Mouse (Mus musculus) kidney, embryonic 16.5 days (tissue): ENCODE data around the gene Med12l. TPM values are rescaled to one million over a fixed set of nuclear protein-coding genes. Genes with fewer than 3 reads are reported as not detected.

ENCODE experiments used
- ATAC-seq: fragments of 200-750 bp; cut with Nextera tagmentation; 2 replicates; pipeline ENCODE4 v1.8.0; 2017; ENCODE audit warnings: moderate TSS enrichment; ENCODE audit not compliant: low FRiP score, low TSS enrichment
- H3K27ac ChIP-seq: fragments of 300-500 bp; sonication (generic); 2 replicates; pipeline ENCODE4 v1.5.1; 2014; ENCODE audit warnings: low read length
- H3K27me3 ChIP-seq: fragments of 300-500 bp; sonication (generic); 2 replicates; pipeline ENCODE4 v1.6.1; 2014; ENCODE audit warnings: low read length, control low read depth, mixed read lengths; ENCODE audit not compliant: insufficient read depth
- H3K36me3 ChIP-seq: fragments of 300-500 bp; sonication (generic); 2 replicates; pipeline ENCODE4 v1.6.1; 2014; ENCODE audit warnings: low read length, control low read depth, mixed read lengths; ENCODE audit not compliant: insufficient read depth
- H3K4me1 ChIP-seq: fragments of 300-500 bp; sonication (generic); 2 replicates; pipeline ENCODE4 v1.6.1; 2014; ENCODE audit warnings: low read length, control low read depth, mixed read lengths; ENCODE audit not compliant: insufficient read depth
- H3K4me2 ChIP-seq: fragments of 300-500 bp; sonication (generic); replicated peaks from 2 replicates; pipeline ENCODE4 v1.6.1; 2014; ENCODE audit warnings: low read depth, low read length
- H3K4me3 ChIP-seq: fragments of 300-500 bp; sonication (generic); 2 replicates; pipeline ENCODE4 v1.5.1; 2014; ENCODE audit warnings: mild to moderate bottlenecking, low read length
- H3K9ac ChIP-seq: fragments of 300-500 bp; sonication (generic); replicated peaks from 2 replicates; pipeline ENCODE4 v1.6.1; 2014; ENCODE audit warnings: low read length
- H3K9me3 ChIP-seq: fragments of 300-500 bp; sonication (generic); 2 replicates; pipeline ENCODE4 v1.6.1; 2016; ENCODE audit warnings: low read length, control low read depth
- WGBS: fragments of 180-500 bp; shearing (Covaris S2); extraction: QIAGEN DNeasy Blood & Tissue Kit; methylation state at CpG from one replicate; pipeline ENCODE4 v1.1.7; 2014; 5-methylcytosine and 5-hydroxymethylcytosine counted together
- polyA plus RNA-seq: library from polyadenylated mRNA; unstranded; fragments of >200 nt; fragmentation: Nextera tagmentation; extraction: Ambion mirVana; gene quantifications from 2 replicates; pipeline ENCODE4 v1.2.1, GENCODE M21; 2015

Med12l gene
- polyA plus RNA-seq, 1 experiment from 2014 or later, result 2.1 TPM

DNA sequence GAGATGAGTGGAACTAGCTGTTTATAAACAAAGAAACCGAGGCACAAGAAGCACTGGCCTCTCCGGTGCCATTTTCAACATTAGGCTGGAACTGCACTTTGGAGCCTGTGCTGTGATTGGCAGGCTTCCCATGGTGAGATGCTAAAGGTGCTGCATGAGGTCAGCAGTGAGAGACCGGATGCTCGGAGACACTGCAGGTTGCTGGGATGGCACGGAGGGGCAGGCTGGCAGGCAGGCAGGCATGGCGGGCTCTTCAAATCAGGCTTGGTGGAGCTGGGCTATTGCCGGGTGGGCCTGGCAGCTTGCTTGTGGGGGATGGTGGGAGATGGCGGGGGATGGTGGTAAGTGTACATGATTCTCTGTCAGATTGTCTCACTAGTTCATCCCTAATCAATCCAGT lies 15.6 kb downstream of the Med12l start:
- peaks cover 4% of the 10 kb centered on the region for H3K4me1 ChIP-seq
- H3K27me3 ChIP-seq, result no peaks in the 10 kb centered on the region
- 71% methylated on average over 8 of the region's 8 CpGs for WGBS
- no peaks in the 10 kb centered on the region for H3K36me3 ChIP-seq
- no peak overlapping the region for H3K9ac ChIP-seq
- H3K27ac ChIP-seq, result no peak overlapping the region
- no peaks in the 10 kb centered on the region for H3K9me3 ChIP-seq
- ATAC-seq, result no peak
- H3K4me2 ChIP-seq, result no peak overlapping the region
- H3K4me3 ChIP-seq, result no peak overlapping the region

DNA sequence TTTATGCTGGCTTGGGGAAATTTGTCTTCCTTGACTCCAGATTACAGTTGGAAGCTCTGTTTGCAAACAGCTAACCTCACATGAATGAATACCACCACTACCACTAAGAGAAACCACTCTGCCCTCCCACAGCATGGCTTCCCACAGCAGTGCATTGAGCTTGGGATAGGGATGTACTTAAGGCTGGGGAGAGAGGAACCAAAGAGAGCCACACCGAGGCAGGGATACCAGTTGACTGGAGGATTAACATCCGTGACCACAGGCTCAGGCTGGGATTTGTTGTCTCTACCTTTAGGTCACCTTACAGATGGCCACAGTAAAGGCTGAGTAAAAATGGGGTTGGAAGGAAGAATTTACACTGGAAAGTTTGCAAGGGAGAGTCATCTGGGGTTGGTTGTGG lies 16.6 kb downstream of the Med12l start:
- Histone ChIP-seq H3K4me2 (no peak overlapping the region), H3K27me3 (no peaks in the 10 kb centered on the region), H3K9ac (no peak overlapping the region), H3K27ac (no peak overlapping the region), H3K4me3 (no peak overlapping the region), H3K9me3 (no peaks in the 10 kb centered on the region), H3K4me1 (peaks cover 4% of the 10 kb centered on the region), H3K36me3 (no peaks in the 10 kb centered on the region)
- no peak for ATAC-seq
- WGBS, result 62% methylated on average over 2 of the region's 2 CpGs

DNA sequence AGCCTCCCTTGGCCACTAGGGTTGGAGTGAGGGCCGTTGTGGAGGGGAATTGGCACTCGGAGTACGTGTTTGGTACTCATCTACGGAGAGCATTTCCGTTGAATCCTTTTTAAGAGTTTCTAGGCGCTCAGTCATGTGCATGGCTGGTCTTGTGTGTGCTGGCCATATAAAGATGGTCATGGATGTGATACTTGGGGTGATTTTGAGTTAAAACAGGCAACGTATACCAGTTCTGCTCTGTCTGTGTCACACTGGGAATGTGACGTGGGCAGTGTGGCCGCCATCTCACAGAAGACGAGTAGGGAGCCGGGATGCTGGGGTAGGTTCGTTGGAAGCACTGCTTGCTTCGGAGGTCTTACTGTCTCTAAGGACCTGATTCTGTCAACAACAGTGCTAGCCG lies 17.3 kb downstream of the Med12l start:
- no peak overlapping the region for H3K4me2 ChIP-seq
- H3K27ac ChIP-seq, result no peak overlapping the region
- H3K4me3 ChIP-seq, result no peak overlapping the region
- ATAC-seq, result no peak
- H3K9me3 ChIP-seq, result no peaks in the 10 kb centered on the region
- H3K36me3 ChIP-seq, result no peaks in the 10 kb centered on the region
- H3K9ac ChIP-seq, result no peak overlapping the region
- H3K27me3 ChIP-seq, result no peaks in the 10 kb centered on the region
- H3K4me1 ChIP-seq, result peaks cover 4% of the 10 kb centered on the region
- 92% methylated on average over 14 of the region's 14 CpGs for WGBS

DNA sequence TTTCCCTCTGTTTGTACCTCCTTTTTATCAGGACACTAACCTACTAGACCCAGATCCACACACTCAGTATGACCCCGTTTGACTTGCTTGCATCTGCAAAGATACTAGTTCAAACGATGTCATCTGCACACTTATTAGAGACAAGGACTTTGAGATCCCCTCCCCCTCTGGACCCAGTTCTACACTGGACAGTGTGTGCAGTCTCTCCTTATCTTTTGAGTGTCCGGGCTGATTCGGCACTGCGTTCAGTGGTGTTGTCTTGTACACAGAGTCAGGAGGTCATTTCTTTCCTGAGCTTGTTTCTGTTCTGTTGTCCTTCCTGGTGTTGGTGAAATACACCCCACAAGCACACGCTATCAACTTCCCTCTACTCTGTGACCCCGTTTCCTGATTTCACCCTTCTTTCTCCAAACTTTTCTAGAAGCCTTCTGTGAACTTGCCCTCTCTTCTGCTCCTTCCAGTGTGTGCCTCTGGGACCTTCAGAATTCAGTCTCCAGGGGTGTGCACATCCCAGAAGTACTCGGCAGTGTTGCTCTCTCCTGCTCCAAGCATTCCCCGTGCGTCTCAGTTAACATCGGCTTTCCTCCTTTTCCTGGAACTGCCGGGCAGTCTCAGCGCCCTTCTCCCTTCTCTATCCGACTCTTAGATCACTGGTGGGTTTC lies 19.0 kb downstream of the Med12l start:
- H3K9me3 ChIP-seq, result no peaks in the 10 kb centered on the region
- H3K9ac ChIP-seq, result no peak overlapping the region
- ATAC-seq, result no peak
- H3K4me3 ChIP-seq, result no peak overlapping the region
- no peaks in the 10 kb centered on the region for H3K36me3 ChIP-seq
- H3K4me1 ChIP-seq, result peaks cover 4% of the 10 kb centered on the region
- H3K27ac ChIP-seq, result no peak overlapping the region
- no peaks in the 10 kb centered on the region for H3K27me3 ChIP-seq
- WGBS, result 41% methylated on average over 14 of the region's 14 CpGs
- H3K4me2 ChIP-seq, result no peak overlapping the region

DNA sequence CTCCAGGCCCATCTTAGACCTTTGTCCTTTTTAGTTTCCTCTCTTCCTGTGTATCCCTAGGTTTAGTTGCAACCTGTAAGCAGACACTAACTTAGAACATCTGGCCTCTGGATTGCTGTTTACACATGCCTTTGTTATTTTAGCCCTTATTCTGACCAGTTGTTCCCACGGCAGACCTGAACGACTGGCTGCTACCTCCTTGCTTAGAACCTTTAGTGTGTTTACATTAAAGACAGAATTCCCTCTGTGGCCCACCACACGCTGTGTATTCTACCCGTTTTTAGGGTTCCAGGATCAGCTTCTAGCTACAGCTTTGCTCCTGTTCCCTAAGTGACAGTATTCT lies 19.5 kb downstream of the Med12l start:
- H3K4me1 ChIP-seq, result peaks cover 4% of the 10 kb centered on the region
- no peak overlapping the region for H3K4me2 ChIP-seq
- no peaks in the 10 kb centered on the region for H3K36me3 ChIP-seq
- 21% methylated on average over 4 of the region's 4 CpGs for WGBS
- no peak overlapping the region for H3K27ac ChIP-seq
- H3K9ac ChIP-seq, result no peak overlapping the region
- no peak overlapping the region for H3K4me3 ChIP-seq
- H3K27me3 ChIP-seq, result no peaks in the 10 kb centered on the region
- no peak for ATAC-seq
- H3K9me3 ChIP-seq, result no peaks in the 10 kb centered on the region

DNA sequence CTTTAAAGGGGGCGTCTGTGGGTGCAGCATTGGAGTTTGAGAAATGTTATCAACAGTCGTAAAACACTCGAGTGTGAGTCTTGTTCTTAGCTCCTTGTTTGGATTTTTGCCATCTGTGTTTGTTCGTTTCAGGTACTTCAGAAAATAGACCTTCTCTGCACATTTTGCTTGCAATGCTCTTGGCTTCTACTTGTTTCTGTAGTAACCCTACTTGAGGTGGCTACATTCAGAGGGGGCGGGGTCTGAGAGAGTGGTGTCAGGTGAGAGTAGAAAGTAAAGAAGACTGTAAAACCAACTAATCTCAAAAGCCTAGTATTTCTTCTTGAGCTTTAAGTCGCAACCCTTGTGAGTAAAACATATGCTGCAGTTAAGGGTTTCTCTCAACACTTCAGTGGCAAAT lies 23.1 kb downstream of the Med12l start:
- H3K9me3 ChIP-seq, result no peaks in the 10 kb centered on the region
- no peak overlapping the region for H3K27ac ChIP-seq
- no peak overlapping the region for H3K9ac ChIP-seq
- no peak for ATAC-seq
- H3K27me3 ChIP-seq, result no peaks in the 10 kb centered on the region
- H3K36me3 ChIP-seq, result no peaks in the 10 kb centered on the region
- H3K4me1 ChIP-seq, result peaks cover 4% of the 10 kb centered on the region
- no peak overlapping the region for H3K4me3 ChIP-seq
- H3K4me2 ChIP-seq, result no peak overlapping the region
- WGBS, result 62% methylated on average over 6 of the region's 6 CpGs

DNA sequence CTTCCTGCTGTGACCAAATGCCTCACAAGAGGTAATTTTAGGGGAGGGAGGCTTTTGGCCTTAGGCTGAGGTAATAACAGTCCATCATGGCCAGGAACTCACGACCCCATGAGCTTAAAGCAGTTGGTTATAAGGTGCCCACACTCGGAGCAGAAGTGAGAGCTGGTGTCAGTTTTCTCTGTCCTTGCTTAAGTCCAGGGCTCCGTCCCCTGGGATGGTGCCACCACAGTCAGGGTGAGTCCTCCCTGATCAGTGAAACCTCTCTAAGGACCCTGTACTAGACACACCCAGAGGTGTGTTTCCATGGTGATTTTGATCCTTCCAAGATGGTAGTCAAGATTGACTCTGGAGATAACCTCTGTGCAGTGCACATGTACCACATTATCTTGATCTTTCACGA lies 25.4 kb downstream of the Med12l start:
- H3K36me3 ChIP-seq, result no peaks in the 10 kb centered on the region
- H3K27me3 ChIP-seq, result no peaks in the 10 kb centered on the region
- no peak overlapping the region for H3K9ac ChIP-seq
- H3K27ac ChIP-seq, result no peak overlapping the region
- no peaks in the 10 kb centered on the region for H3K4me1 ChIP-seq
- no peak overlapping the region for H3K4me3 ChIP-seq
- no peak for ATAC-seq
- no peaks in the 10 kb centered on the region for H3K9me3 ChIP-seq
- H3K4me2 ChIP-seq, result no peak overlapping the region
- WGBS, result 34% methylated on average over 4 of the region's 4 CpGs

DNA sequence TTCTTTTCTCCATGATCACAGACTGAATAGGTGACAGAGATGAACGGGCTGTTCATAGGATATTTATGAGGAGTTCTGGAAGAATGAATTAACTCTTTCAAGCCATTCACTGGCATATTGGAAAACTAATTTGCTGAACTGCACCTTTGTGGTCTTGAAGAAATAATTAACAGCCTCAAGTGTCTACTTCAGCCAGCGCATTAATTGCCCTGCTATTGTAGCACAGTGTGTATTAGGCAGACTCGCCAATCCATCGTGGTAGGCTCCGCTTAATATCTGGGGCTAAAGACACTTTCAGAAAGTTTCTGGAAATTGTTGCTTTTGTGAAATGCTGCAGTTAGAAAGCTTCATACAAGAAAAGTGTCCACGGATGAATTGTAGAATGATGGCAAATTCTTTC lies 35.9 kb downstream of the Med12l start:
- 75% methylated on average over 6 of the region's 6 CpGs for WGBS
- H3K9me3 ChIP-seq, result no peaks in the 10 kb centered on the region
- no peaks in the 10 kb centered on the region for H3K36me3 ChIP-seq
- H3K9ac ChIP-seq, result no peak overlapping the region
- H3K27ac ChIP-seq, result no peak overlapping the region
- no peak overlapping the region for H3K4me3 ChIP-seq
- no peak for ATAC-seq
- H3K4me2 ChIP-seq, result no peak overlapping the region
- H3K4me1 ChIP-seq, result no peaks in the 10 kb centered on the region
- no peaks in the 10 kb centered on the region for H3K27me3 ChIP-seq

DNA sequence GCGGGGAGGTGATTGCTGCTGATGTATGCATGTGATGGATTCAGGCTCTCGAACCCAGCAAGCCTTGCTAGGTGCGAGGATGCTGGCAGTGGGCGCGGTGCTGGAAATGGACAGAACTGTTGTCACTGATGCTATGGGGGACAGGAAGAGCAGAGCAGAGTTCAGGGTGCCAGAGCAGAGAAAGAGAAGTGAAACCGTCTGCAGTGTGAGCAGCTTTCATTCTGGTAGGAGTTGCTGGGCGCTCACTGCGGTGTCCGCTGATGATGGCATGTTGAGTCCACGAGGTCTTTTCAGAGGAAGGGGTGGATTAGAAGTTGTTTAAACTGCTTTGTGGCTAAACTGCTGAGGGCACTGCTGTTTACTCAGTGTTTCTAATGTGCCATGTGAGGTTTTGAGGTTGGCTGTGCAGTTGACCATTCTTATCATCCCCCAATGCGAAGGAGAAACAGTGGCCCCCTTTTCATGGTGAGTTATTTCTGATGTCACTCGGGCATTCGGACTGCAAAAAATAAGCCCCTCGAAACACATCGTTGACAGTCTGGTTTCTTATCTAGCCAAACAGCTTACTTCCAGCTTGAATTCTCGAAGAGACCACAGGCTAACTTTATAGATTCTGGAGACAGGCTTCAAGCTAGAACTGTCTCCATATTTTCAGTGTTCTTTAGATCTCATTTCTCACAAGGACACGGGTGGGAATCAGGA lies 49.4 kb downstream of the Med12l start:
- Histone ChIP-seq H3K9me3 (no peaks in the 10 kb centered on the region), H3K9ac (no peak overlapping the region), H3K27ac (no peak overlapping the region), H3K4me2 (no peak overlapping the region), H3K36me3 (no peaks in the 10 kb centered on the region), H3K4me1 (0 out of 2 replicates have a peak, but pooled peaks cover 3% of the 10 kb centered on the region), H3K4me3 (no peak overlapping the region), H3K27me3 (no peaks in the 10 kb centered on the region)
- WGBS, result 83% methylated on average over 17 of the region's 17 CpGs
- no peak for ATAC-seq

DNA sequence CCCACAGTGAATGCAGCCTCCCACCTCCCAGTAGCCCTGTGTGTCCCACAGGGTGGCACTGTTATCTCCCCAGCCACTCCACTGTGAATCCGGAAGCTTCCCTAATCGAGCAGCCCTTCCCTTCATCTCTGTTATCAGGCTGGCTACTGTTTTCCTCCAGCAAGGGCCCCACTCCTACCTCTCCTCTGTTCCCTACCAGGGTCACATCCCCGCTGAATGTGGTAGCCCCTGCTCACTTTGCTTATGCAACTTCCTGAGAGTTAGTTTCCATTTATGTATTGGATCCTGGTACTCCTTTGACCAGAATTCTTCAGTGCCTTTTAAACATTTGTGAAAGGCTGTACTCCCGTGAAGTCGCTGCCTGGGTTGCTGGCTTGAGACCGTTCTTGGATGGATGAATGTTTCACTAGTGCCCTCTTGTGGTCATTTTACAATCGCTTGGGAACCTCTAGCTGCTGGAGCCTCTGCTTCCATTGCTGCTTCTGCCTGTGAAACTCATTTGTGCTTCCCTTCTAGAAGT lies 53.5 kb downstream of the Med12l start:
- Histone ChIP-seq H3K27ac (no peak overlapping the region), H3K27me3 (no peaks in the 10 kb centered on the region), H3K36me3 (no peaks in the 10 kb centered on the region), H3K4me3 (no peak overlapping the region), H3K9ac (0 out of 2 replicates have a peak overlapping the region, but pooled peaks have one; percentile 20), H3K4me1 (0 out of 2 replicates have a peak, but pooled peaks cover 3% of the 10 kb centered on the region), H3K4me2 (peak overlapping the region; percentile 35), H3K9me3 (no peaks in the 10 kb centered on the region)
- peak; percentile 89 for ATAC-seq
- WGBS, result 3% methylated on average over 7 of the region's 7 CpGs
